Mouse (Mus musculus) cerebellum, adult 2 months (tissue): ENCODE results near the gene Tbl1x.

Source experiments
- CTCF ChIP-seq: fragments of 200-500 bp; IDR thresholded peaks from 2 replicates; pipeline ENCODE4 v1.5.1; 2011; ENCODE audit warnings: low read depth, mild to moderate bottlenecking, control low read depth, low read length, moderate library complexity, borderline replicate concordance; ENCODE audit not compliant: insufficient read depth
- POLR2A ChIP-seq: fragments of 200-500 bp; IDR thresholded peaks from 2 replicates; pipeline ENCODE4 v1.6.1; 2011; ENCODE audit warnings: low read length, control low read depth, borderline replicate concordance; ENCODE audit not compliant: insufficient read depth

GRCm38 (mm10) chrX:77615735-77616293, 105.0 kb downstream of the Tbl1x start:
- TF ChIP-seq CTCF (no peak), POLR2A (no peak)
